Mouse (Mus musculus): ENCODE measurements around the gene Ttc26. TPM values are rescaled to one million over a fixed set of nuclear protein-coding genes. Genes with fewer than 3 reads are reported as not detected.
"Not testable (repeated sequence)": the region's sequence is repeated elsewhere in the genome, so short reads cannot be mapped to it uniquely, and the experiment has no call there.

The Ttc26 gene
- polyA plus RNA-seq, 1 experiment from 2014 or later = 14.3 TPM

- Histone ChIP-seq H3K36me3 (ENCODE audit: control insufficient read depth, insufficient read depth, low read length) (0 out of 2 replicates have a peak, but pooled peaks cover 3% of the 10 kb centered on the region), H3K27ac (ENCODE audit: low read depth, low read length) (no peak overlapping the region), H3K9me3 (ENCODE audit: control insufficient read depth, low read length) (no peaks in the 10 kb centered on the region), H3K4me3 (ENCODE audit: low read depth, low read length) (no peak overlapping the region), H3K27me3 (ENCODE audit: control insufficient read depth, insufficient read depth, low read length) (no peaks in the 10 kb centered on the region), H3K9ac (ENCODE audit: low read depth, low read length) (no peak overlapping the region), H3K4me1 (replicated peaks; ENCODE audit: control insufficient read depth, insufficient read depth, low read length) (no peaks in the 10 kb centered on the region), H3K4me2 (replicated peaks; ENCODE audit: low read depth, low read length) (no peak overlapping the region)
- 76% methylated on average over 3 of the region's 3 CpGs for WGBS
- DNase-seq (ENCODE audit: low spot score) = peak; percentile 39
- ATAC-seq (ENCODE audit: low FRiP score) = no peak
These were observed 8.4 kb downstream of the Ttc26 start for GRCm38 (mm10) chr6:38389671-38390070.

GRCm38 (mm10) chr6:38432457-38432856 lies 51.2 kb downstream of the Ttc26 start:
- H3K27me3 ChIP-seq (ENCODE audit: control insufficient read depth, insufficient read depth, low read length); H3K27ac ChIP-seq (ENCODE audit: low read depth, low read length); ATAC-seq (ENCODE audit: low FRiP score); H3K4me1 ChIP-seq (replicated peaks; ENCODE audit: control insufficient read depth, insufficient read depth, low read length); H3K36me3 ChIP-seq (ENCODE audit: control insufficient read depth, insufficient read depth, low read length); H3K9ac ChIP-seq (ENCODE audit: low read depth, low read length); H3K9me3 ChIP-seq (ENCODE audit: control insufficient read depth, low read length): not testable (repeated sequence)
- H3K4me2 ChIP-seq (replicated peaks; ENCODE audit: low read depth, low read length) = peak overlapping the region; percentile 73; the same call in 1 of the 2 replicates
- DNase-seq (ENCODE audit: low spot score) = peak; percentile 5
- WGBS = 77% methylated on average over 5 of the region's 5 CpGs
- peak overlapping the region; percentile 99 for H3K4me3 ChIP-seq (ENCODE audit: low read depth, low read length)

- peak within 1 kb of the TSS; percentile 96 for H3K27ac ChIP-seq (ENCODE audit: low read depth, low read length)
- H3K27me3 ChIP-seq (ENCODE audit: control insufficient read depth, insufficient read depth, low read length) = no peaks in the 10 kb centered on the region
- peak within 1 kb of the TSS; percentile 99 for H3K4me3 ChIP-seq (ENCODE audit: low read depth, low read length)
- peak within 1 kb of the TSS; percentile 73 for H3K4me2 ChIP-seq (replicated peaks; ENCODE audit: low read depth, low read length)
- no peaks in the 10 kb centered on the region for H3K4me1 ChIP-seq (replicated peaks; ENCODE audit: control insufficient read depth, insufficient read depth, low read length)
- DNase-seq (ENCODE audit: low spot score) (peak; percentile 100), ATAC-seq (ENCODE audit: low FRiP score) (peak; percentile 98)
- H3K9ac ChIP-seq (ENCODE audit: low read depth, low read length) = peak within 1 kb of the TSS; percentile 95
- under 1% methylated on average over 64 of the region's 64 CpGs for WGBS
- no peaks in the 10 kb centered on the region for H3K36me3 ChIP-seq (ENCODE audit: control insufficient read depth, insufficient read depth, low read length)
- H3K9me3 ChIP-seq (ENCODE audit: control insufficient read depth, low read length) = no peaks in the 10 kb centered on the region
These were observed 52.2 kb downstream of the Ttc26 start, which contains the start of gene Ubn2 for GRCm38 (mm10) chr6:38433261-38434033. Gene Ubn2, plus strand, starts transcription at chr6:38433950.

- no peaks in the 10 kb centered on the region for H3K36me3 ChIP-seq (ENCODE audit: control insufficient read depth, insufficient read depth, low read length)
- DNase-seq (ENCODE audit: low spot score) (peak; percentile 74), ATAC-seq (ENCODE audit: low FRiP score) (peak; percentile 82)
- H3K9me3 ChIP-seq (ENCODE audit: control insufficient read depth, low read length) = no peaks in the 10 kb centered on the region
- WGBS = under 1% methylated on average over 71 of the region's 118 CpGs
- no peaks in the 10 kb centered on the region for H3K27me3 ChIP-seq (ENCODE audit: control insufficient read depth, insufficient read depth, low read length)
- peak overlapping the region; percentile 58 for H3K4me2 ChIP-seq (replicated peaks; ENCODE audit: low read depth, low read length)
- H3K4me3 ChIP-seq (ENCODE audit: low read depth, low read length) = peak overlapping the region; percentile 99
- peak overlapping the region; percentile 95 for H3K9ac ChIP-seq (ENCODE audit: low read depth, low read length)
- no peaks in the 10 kb centered on the region for H3K4me1 ChIP-seq (replicated peaks; ENCODE audit: control insufficient read depth, insufficient read depth, low read length)
- H3K27ac ChIP-seq (ENCODE audit: low read depth, low read length) = peak overlapping the region; percentile 96
These were observed 53.1 kb downstream of the Ttc26 start for GRCm38 (mm10) chr6:38434055-38435023.

- Histone ChIP-seq H3K4me1 (replicated peaks; ENCODE audit: control insufficient read depth, insufficient read depth, low read length) (no peaks in the 10 kb centered on the region), H3K27me3 (ENCODE audit: control insufficient read depth, insufficient read depth, low read length) (no peaks in the 10 kb centered on the region), H3K27ac (ENCODE audit: low read depth, low read length) (no peak overlapping the region), H3K4me3 (ENCODE audit: low read depth, low read length) (no peak overlapping the region), H3K36me3 (ENCODE audit: control insufficient read depth, insufficient read depth, low read length) (no peaks in the 10 kb centered on the region), H3K4me2 (replicated peaks; ENCODE audit: low read depth, low read length) (no peak overlapping the region), H3K9ac (ENCODE audit: low read depth, low read length) (no peak overlapping the region), H3K9me3 (ENCODE audit: control insufficient read depth, low read length) (no peaks in the 10 kb centered on the region)
- ATAC-seq (ENCODE audit: low FRiP score) = no peak
- no peak for DNase-seq (ENCODE audit: low spot score)
- 83% methylated on average over 3 of the region's 3 CpGs for WGBS
These were observed 62.6 kb downstream of the Ttc26 start for GRCm38 (mm10) chr6:38443842-38444241.

GRCm38 (mm10) chr6:38448295-38448694 lies 67.0 kb downstream of the Ttc26 start:
- DNase-seq (ENCODE audit: low spot score) (no peak), ATAC-seq (ENCODE audit: low FRiP score) (no peak)
- no peaks in the 10 kb centered on the region for H3K9me3 ChIP-seq (ENCODE audit: control insufficient read depth, low read length)
- H3K27me3 ChIP-seq (ENCODE audit: control insufficient read depth, insufficient read depth, low read length) = no peaks in the 10 kb centered on the region
- no peak overlapping the region for H3K9ac ChIP-seq (ENCODE audit: low read depth, low read length)
- H3K4me2 ChIP-seq (replicated peaks; ENCODE audit: low read depth, low read length) = no peak overlapping the region
- no peaks in the 10 kb centered on the region for H3K4me1 ChIP-seq (replicated peaks; ENCODE audit: control insufficient read depth, insufficient read depth, low read length)
- H3K27ac ChIP-seq (ENCODE audit: low read depth, low read length) = no peak overlapping the region
- H3K36me3 ChIP-seq (ENCODE audit: control insufficient read depth, insufficient read depth, low read length) = no peaks in the 10 kb centered on the region
- no peak overlapping the region for H3K4me3 ChIP-seq (ENCODE audit: low read depth, low read length)
- WGBS = 91% methylated on average over 2 of the region's 2 CpGs

GRCm38 (mm10) chr6:38453049-38453448 lies 71.8 kb downstream of the Ttc26 start:
- H3K4me3 ChIP-seq (ENCODE audit: low read depth, low read length) = no peak overlapping the region
- no peaks in the 10 kb centered on the region for H3K36me3 ChIP-seq (ENCODE audit: control insufficient read depth, insufficient read depth, low read length)
- no peaks in the 10 kb centered on the region for H3K9me3 ChIP-seq (ENCODE audit: control insufficient read depth, low read length)
- WGBS = 95% methylated on average over 4 of the region's 4 CpGs
- DNase-seq (ENCODE audit: low spot score) = no peak
- H3K27ac ChIP-seq (ENCODE audit: low read depth, low read length) = no peak overlapping the region
- H3K4me2 ChIP-seq (replicated peaks; ENCODE audit: low read depth, low read length) = no peak overlapping the region
- no peaks in the 10 kb centered on the region for H3K27me3 ChIP-seq (ENCODE audit: control insufficient read depth, insufficient read depth, low read length)
- no peaks in the 10 kb centered on the region for H3K4me1 ChIP-seq (replicated peaks; ENCODE audit: control insufficient read depth, insufficient read depth, low read length)
- H3K9ac ChIP-seq (ENCODE audit: low read depth, low read length) = no peak overlapping the region
- no peak for ATAC-seq (ENCODE audit: low FRiP score)

- not testable (repeated sequence) for H3K4me2 ChIP-seq (replicated peaks; ENCODE audit: low read depth, low read length); DNase-seq (ENCODE audit: low spot score); H3K9ac ChIP-seq (ENCODE audit: low read depth, low read length); H3K4me3 ChIP-seq (ENCODE audit: low read depth, low read length); H3K36me3 ChIP-seq (ENCODE audit: control insufficient read depth, insufficient read depth, low read length); H3K27ac ChIP-seq (ENCODE audit: low read depth, low read length); ATAC-seq (ENCODE audit: low FRiP score); H3K27me3 ChIP-seq (ENCODE audit: control insufficient read depth, insufficient read depth, low read length); H3K4me1 ChIP-seq (replicated peaks; ENCODE audit: control insufficient read depth, insufficient read depth, low read length); H3K9me3 ChIP-seq (ENCODE audit: control insufficient read depth, low read length)
These were observed 75.2 kb downstream of the Ttc26 start for GRCm38 (mm10) chr6:38456425-38456824.

Data from hindbrain, embryonic 11.5 days (tissue).